Mouse (Mus musculus) kidney, postnatal 0 days (tissue): ENCODE measurements around the gene Angptl8. TPM values are rescaled to one million over a fixed set of nuclear protein-coding genes. Genes with fewer than 3 reads are reported as not detected.
"Not testable (repeated sequence)": the region's sequence is repeated elsewhere in the genome, so short reads cannot be mapped to it uniquely, and the experiment has no call there.

ENCODE experiments used
- ATAC-seq: fragments of 200-750 bp; cut with Nextera tagmentation; replicated peaks from 2 replicates; pipeline ENCODE4 v1.8.0; 2017; ENCODE audit warnings: low read depth, moderate number of reproducible peaks, moderate TSS enrichment, moderate library complexity; ENCODE audit not compliant: low FRiP score
- DNase-seq: peaks from one replicate; pipeline ENCODE4 v3.0.0-alpha.2; 2016; ENCODE audit warnings: low spot score
- H3K27ac ChIP-seq: fragments of 300-500 bp; sonication (generic); 2 replicates; pipeline ENCODE4 v1.5.1; 2014; ENCODE audit warnings: mild to moderate bottlenecking
- H3K27me3 ChIP-seq: fragments of 300-500 bp; sonication (generic); 2 replicates; pipeline ENCODE4 v1.6.1; 2014; ENCODE audit warnings: low read length, mixed read lengths; ENCODE audit not compliant: insufficient read depth
- H3K36me3 ChIP-seq: fragments of 300-500 bp; sonication (generic); 2 replicates; pipeline ENCODE4 v1.6.1; 2014; ENCODE audit warnings: low read length, mixed read lengths; ENCODE audit not compliant: insufficient read depth
- H3K4me1 ChIP-seq: fragments of 300-500 bp; sonication (generic); replicated peaks from 2 replicates; pipeline ENCODE4 v1.6.1; 2014; ENCODE audit warnings: antibody characterized with exemption, low read length, mixed read lengths; ENCODE audit not compliant: insufficient read depth
- H3K4me2 ChIP-seq: fragments of 300-500 bp; sonication (generic); 2 replicates; pipeline ENCODE4 v1.6.1; 2014; ENCODE audit warnings: mild to moderate bottlenecking, low read length, moderate library complexity, mixed read lengths
- H3K4me3 ChIP-seq: fragments of 300-500 bp; sonication (generic); replicated peaks from 2 replicates; pipeline ENCODE4 v1.5.1; 2014; ENCODE audit warnings: low read depth, low read length
- H3K9ac ChIP-seq: fragments of 300-500 bp; sonication (generic); 2 replicates; pipeline ENCODE4 v1.6.1; 2014; ENCODE audit warnings: low read depth, low read length
- H3K9me3 ChIP-seq: fragments of 300-500 bp; sonication (generic); replicated peaks from 2 replicates; pipeline ENCODE4 v1.6.1; 2016; ENCODE audit warnings: low read length, inconsistent platforms, mixed read lengths
- CTCF ChIP-seq: IDR thresholded peaks from 2 replicates; pipeline ENCODE4 v1.5.1; 2016; ENCODE audit warnings: antibody characterized with exemption, low read depth, mild to moderate bottlenecking, moderate library complexity
- WGBS: fragments of 180-500 bp; shearing (Covaris S2); extraction: QIAGEN DNeasy Blood & Tissue Kit; methylation state at CpG from one replicate; pipeline ENCODE4 v1.1.7; 2014; 5-methylcytosine and 5-hydroxymethylcytosine counted together
- polyA plus RNA-seq: library from polyadenylated mRNA; unstranded; fragments of >200 nt; fragmentation: Nextera tagmentation; extraction: Ambion mirVana; gene quantifications from 2 replicates; pipeline ENCODE4 v1.2.1, GENCODE M21; 2015

The Angptl8 gene
- polyA plus RNA-seq, result 5.6 and 6.1 TPM in 2 replicates

- ATAC-seq, result peak; percentile 78
- peak within 1 kb of the TSS; percentile 81 for H3K27ac ChIP-seq
These were observed at the start of gene Angptl8 for GRCm38 (mm10) chr9:21835258-21835912. Gene Angptl8, plus strand, starts transcription at chr9:21835510.

GRCm38 (mm10) chr9:21786309-21786708 lies 49.0 kb upstream of the Angptl8 start:
- H3K27ac ChIP-seq, H3K9me3 ChIP-seq, H3K9ac ChIP-seq, H3K4me3 ChIP-seq, H3K4me2 ChIP-seq, H3K4me1 ChIP-seq, DNase-seq, ATAC-seq, H3K27me3 ChIP-seq: not testable (repeated sequence)
- H3K36me3 ChIP-seq, result peaks cover 30% of the 10 kb centered on the region
- 87% methylated on average over 1 of the region's 2 CpGs for WGBS

More at GRCm38 (mm10) chr9:21835258-21835912, at the start of gene Angptl8:
- no peak for TF ChIP-seq CTCF
- Histone ChIP-seq H3K9ac (0 out of 2 replicates have a peak within 1 kb of the TSS, but pooled peaks have one; percentile 44), H3K4me1 (no peaks in the 10 kb centered on the region), H3K27me3 (no peaks in the 10 kb centered on the region), H3K4me3 (0 out of 2 replicates have a peak within 1 kb of the TSS, but pooled peaks have one; percentile 2), H3K4me2 (peak within 1 kb of the TSS; percentile 37), H3K36me3 (peaks cover 65% of the 10 kb centered on the region), H3K9me3 (no peaks in the 10 kb centered on the region)
- 58% methylated on average over 15 of the region's 15 CpGs for WGBS
- no peak for DNase-seq

- peak; percentile 82 for DNase-seq
- H3K27me3 ChIP-seq, result no peaks in the 10 kb centered on the region
- peak; percentile 78 for TF ChIP-seq CTCF
- H3K9ac ChIP-seq, result no peak overlapping the region
- H3K4me3 ChIP-seq, result no peak overlapping the region
- 7% methylated on average over 6 of the region's 6 CpGs for WGBS
- H3K4me1 ChIP-seq, result 0 out of 2 replicates have a peak, but pooled peaks cover 4% of the 10 kb centered on the region
- no peak overlapping the region for H3K4me2 ChIP-seq
- H3K36me3 ChIP-seq, result peaks cover 24% of the 10 kb centered on the region
- no peaks in the 10 kb centered on the region for H3K9me3 ChIP-seq
- no peak overlapping the region for H3K27ac ChIP-seq
- peak; percentile 57 for ATAC-seq
These were observed 48.4 kb upstream of the Angptl8 start for GRCm38 (mm10) chr9:21786906-21787305.

GRCm38 (mm10) chr9:21787654-21788053 lies 47.7 kb upstream of the Angptl8 start:
- DNase-seq (no peak), ATAC-seq (no peak)
- Histone ChIP-seq H3K36me3 (peaks cover 20% of the 10 kb centered on the region), H3K4me3 (no peak overlapping the region), H3K4me2 (no peak overlapping the region), H3K27ac (no peak overlapping the region), H3K9ac (no peak overlapping the region), H3K9me3 (no peaks in the 10 kb centered on the region), H3K27me3 (no peaks in the 10 kb centered on the region), H3K4me1 (peaks cover 8% of the 10 kb centered on the region; the same call in 1 of the 2 replicates)
- 57% methylated on average over 5 of the region's 5 CpGs for WGBS
- no peak for TF ChIP-seq CTCF

DNA sequence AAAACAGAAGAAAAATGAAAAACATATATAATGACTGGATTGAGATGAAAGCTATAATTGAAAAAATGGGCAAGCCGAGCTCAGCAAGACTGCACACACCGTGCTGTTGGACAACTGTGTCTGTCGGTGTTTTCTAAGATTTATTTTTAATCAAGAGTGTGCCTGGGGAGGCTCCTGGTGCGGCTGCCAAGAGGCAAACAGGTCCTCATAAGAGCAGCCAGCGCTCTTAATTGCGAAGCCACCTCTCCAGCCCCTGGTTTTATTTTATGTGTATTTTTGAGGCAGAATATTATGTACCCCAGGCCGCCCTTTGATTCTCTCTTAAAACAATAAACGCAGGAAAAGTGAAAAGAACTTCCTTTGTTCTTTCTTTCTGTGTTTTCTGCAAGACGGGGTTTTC lies 47.1 kb upstream of the Angptl8 start:
- DNase-seq, result no peak
- no peak for TF ChIP-seq CTCF
- Histone ChIP-seq H3K9me3 (no peaks in the 10 kb centered on the region), H3K27ac (no peak overlapping the region), H3K4me3 (no peak overlapping the region), H3K27me3 (no peaks in the 10 kb centered on the region), H3K4me2 (no peak overlapping the region), H3K9ac (no peak overlapping the region), H3K4me1 (peaks cover 14% of the 10 kb centered on the region), H3K36me3 (peaks cover 25% of the 10 kb centered on the region)
- WGBS, result 66% methylated on average over 9 of the region's 9 CpGs
- ATAC-seq, result no peak

DNA sequence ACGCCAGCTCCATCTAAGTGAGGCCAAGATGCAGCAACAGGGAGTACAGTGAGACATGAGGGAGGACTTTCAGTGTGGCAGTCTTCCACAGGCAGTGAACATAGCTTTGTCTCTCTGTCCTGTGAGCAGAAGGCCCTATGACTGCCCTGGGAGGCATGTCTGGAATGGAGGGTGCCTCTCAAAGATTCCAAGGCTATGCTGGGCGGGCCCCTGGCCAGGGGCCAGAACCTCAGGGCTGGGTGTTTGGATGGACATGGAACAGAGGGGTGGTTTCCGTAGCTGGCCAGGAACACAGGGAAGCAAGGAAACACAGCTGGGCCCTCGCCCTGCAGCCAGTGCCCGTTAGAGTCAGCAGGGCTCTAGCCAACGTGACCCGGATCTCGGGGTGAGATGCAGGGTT lies 43.4 kb upstream of the Angptl8 start:
- Histone ChIP-seq H3K27ac (no peak overlapping the region), H3K9me3 (no peaks in the 10 kb centered on the region), H3K4me3 (no peak overlapping the region), H3K4me1 (peaks cover 25% of the 10 kb centered on the region), H3K4me2 (no peak overlapping the region), H3K36me3 (peaks cover 36% of the 10 kb centered on the region), H3K9ac (no peak overlapping the region), H3K27me3 (no peaks in the 10 kb centered on the region)
- DNase-seq (peak; percentile 44), ATAC-seq (no peak)
- TF ChIP-seq CTCF, result no peak
- 70% methylated on average over 8 of the region's 8 CpGs for WGBS
